Mouse (Mus musculus): Measurements from ENCODE around the gene S100a8. TPM values are rescaled to one million over a fixed set of nuclear protein-coding genes. Genes with fewer than 3 reads are reported as not detected.

The S100a8 gene
- polyA plus RNA-seq, 1 experiment from 2014 or later: 22.3 TPM

DNA sequence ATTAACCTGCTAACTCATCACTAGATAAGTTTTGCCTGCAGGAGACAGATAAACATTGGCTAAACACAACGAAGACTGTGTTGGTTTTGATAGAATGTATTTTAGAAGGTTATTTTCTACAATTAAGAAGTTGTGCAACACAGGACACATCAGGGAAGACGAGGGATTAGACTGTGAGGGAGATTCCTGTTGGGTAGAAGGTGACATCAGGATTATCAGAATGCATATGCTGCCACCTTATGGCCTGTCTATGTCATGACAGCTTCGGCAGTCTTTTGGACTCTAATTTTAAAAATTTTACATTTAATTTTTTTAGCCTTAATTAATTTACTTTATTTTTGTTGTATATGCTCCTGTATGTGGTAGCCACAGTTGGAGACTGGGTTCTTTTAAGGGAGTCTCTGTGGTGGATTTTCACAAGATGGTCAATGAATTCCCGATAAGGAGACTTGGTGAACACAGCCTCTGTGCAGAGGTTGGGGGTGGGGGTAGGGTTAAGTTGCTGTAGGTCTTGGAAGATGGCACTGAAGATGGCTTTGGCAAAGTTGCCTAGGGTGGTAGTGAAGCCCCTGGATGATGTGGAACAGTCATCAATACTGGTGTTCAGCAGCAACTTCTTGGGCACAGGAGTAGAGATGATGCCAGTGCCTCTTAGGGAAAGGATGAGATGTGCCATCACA, 39.9 kb downstream of the S100a8 start:
- 21% methylated on average over 4 of the region's 4 CpGs for WGBS
- Histone ChIP-seq H3K9me3 (replicated peaks; ENCODE audit: control insufficient read depth, low read length) (no peaks in the 10 kb centered on the region; the same call in 1 of the 2 replicates), H3K36me3 (ENCODE audit: control insufficient read depth, insufficient read depth) (no peaks in the 10 kb centered on the region), H3K27ac (ENCODE audit: low read length) (no peak overlapping the region), H3K4me2 (ENCODE audit: low read depth, low read length) (no peak overlapping the region), H3K9ac (ENCODE audit: low read length) (no peak overlapping the region), H3K4me3 (ENCODE audit: low read length) (no peak overlapping the region), H3K27me3 (ENCODE audit: control insufficient read depth, insufficient read depth, low read length) (no peaks in the 10 kb centered on the region), H3K4me1 (ENCODE audit: control insufficient read depth, insufficient read depth, low read length) (no peaks in the 10 kb centered on the region)
- no peak for ATAC-seq (replicated peaks; ENCODE audit: extremely low read depth, insufficient read depth, low FRiP score)

DNA sequence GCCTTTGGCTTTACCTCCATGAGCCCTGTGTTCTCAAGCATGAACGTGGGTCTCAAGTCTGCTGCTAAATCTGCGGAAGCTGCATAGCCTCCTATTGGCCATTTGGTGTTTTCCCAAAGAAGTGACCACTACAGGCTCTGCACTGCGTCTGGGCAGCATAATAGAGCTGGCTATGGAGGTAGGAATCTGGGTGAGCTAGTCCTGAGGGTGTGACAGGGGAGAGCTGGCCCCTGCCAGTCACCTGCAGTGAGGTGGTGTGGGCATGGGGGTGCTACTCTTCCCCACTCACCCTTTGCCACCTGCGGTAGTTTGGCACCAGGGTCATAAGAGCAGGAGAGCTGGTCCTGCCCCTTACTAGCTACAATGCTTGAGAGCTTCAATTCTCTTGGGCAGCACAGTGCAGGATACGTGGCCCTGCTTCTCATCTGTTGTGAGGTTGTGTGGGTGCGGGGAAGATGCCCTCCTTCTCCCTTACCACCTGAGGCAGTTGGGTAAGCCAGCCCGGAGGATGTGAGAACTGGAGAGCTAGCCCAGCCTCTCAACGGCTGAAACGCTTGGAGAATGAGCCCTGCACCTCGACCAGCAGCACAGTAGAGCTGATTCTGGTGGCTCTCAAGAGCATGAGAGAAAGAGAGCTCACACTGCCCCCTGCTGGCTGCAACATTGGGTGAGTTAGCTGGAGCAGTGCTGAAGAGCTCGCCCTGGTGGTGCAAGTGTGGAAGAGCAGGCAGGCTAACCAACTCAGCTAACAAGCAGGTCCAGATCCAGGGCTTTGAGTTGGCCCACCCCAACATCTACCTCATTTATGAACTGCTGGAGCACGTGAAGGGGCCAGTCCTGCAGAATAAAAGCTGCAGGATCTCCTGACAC, 41.0 kb downstream of the S100a8 start:
- no peaks in the 10 kb centered on the region for H3K27me3 ChIP-seq (ENCODE audit: control insufficient read depth, insufficient read depth, low read length)
- no peaks in the 10 kb centered on the region for H3K4me1 ChIP-seq (ENCODE audit: control insufficient read depth, insufficient read depth, low read length)
- no peak overlapping the region for H3K4me2 ChIP-seq (ENCODE audit: low read depth, low read length)
- H3K9ac ChIP-seq (ENCODE audit: low read length): no peak overlapping the region
- no peak for ATAC-seq (replicated peaks; ENCODE audit: extremely low read depth, insufficient read depth, low FRiP score)
- no peaks in the 10 kb centered on the region; the same call in 1 of the 2 replicates for H3K9me3 ChIP-seq (replicated peaks; ENCODE audit: control insufficient read depth, low read length)
- H3K4me3 ChIP-seq (ENCODE audit: low read length): no peak overlapping the region
- no peaks in the 10 kb centered on the region for H3K36me3 ChIP-seq (ENCODE audit: control insufficient read depth, insufficient read depth)
- 42% methylated on average over 12 of the region's 12 CpGs for WGBS
- no peak overlapping the region for H3K27ac ChIP-seq (ENCODE audit: low read length)

Other genes starting within 250 kb of the S100a8 start
- 18.4 and 19.8 TPM in 2 replicates for gene Ints3, start 235.4 kb upstream of the S100a8 start, polyA plus RNA-seq (2015; fragmentation: Nextera tagmentation; extraction: Ambion mirVana)
- 11.3 and 13.0 TPM in 2 replicates for gene Npr1, start 203.1 kb upstream of the S100a8 start, polyA plus RNA-seq (2015; fragmentation: Nextera tagmentation; extraction: Ambion mirVana)
- gene Ilf2, start 192.9 kb upstream of the S100a8 start, polyA plus RNA-seq (2015; fragmentation: Nextera tagmentation; extraction: Ambion mirVana): 103 and 104 TPM in 2 replicates
- gene Snapin, start 177.9 kb upstream of the S100a8 start, polyA plus RNA-seq (2015; fragmentation: Nextera tagmentation; extraction: Ambion mirVana): 76.1 and 88.9 TPM in 2 replicates
- gene Chtop, start 159.5 kb upstream of the S100a8 start, polyA plus RNA-seq (2015; fragmentation: Nextera tagmentation; extraction: Ambion mirVana): 95.6 and 98.2 TPM in 2 replicates
- gene S100a1, start 154.6 kb upstream of the S100a8 start, polyA plus RNA-seq (2015; fragmentation: Nextera tagmentation; extraction: Ambion mirVana): 348 and 352 TPM in 2 replicates
- gene S100a13, start 154.5 kb upstream of the S100a8 start, polyA plus RNA-seq (2015; fragmentation: Nextera tagmentation; extraction: Ambion mirVana): 84.4 and 88.6 TPM in 2 replicates
- gene S100a14, start 142.1 kb upstream of the S100a8 start, polyA plus RNA-seq (2015; fragmentation: Nextera tagmentation; extraction: Ambion mirVana): 5.7 and 7.3 TPM in 2 replicates
- gene S100a16, start 131.7 kb upstream of the S100a8 start, polyA plus RNA-seq (2015; fragmentation: Nextera tagmentation; extraction: Ambion mirVana): 96.5 and 110 TPM in 2 replicates
- gene S100a3, start 108.4 kb upstream of the S100a8 start, polyA plus RNA-seq (2015; fragmentation: Nextera tagmentation; extraction: Ambion mirVana): 1.4 and 3.8 TPM in 2 replicates
- gene S100a2, start 78.7 kb upstream of the S100a8 start, polyA plus RNA-seq (2015; fragmentation: Nextera tagmentation; extraction: Ambion mirVana): not detected in 2 replicates
- not detected in 2 replicates for gene Gm42674, start 67.1 kb upstream of the S100a8 start, polyA plus RNA-seq (2015; fragmentation: Nextera tagmentation; extraction: Ambion mirVana)
- gene S100a4, start 65.2 kb upstream of the S100a8 start, polyA plus RNA-seq (2015; fragmentation: Nextera tagmentation; extraction: Ambion mirVana): 5.8 and 11.8 TPM in 2 replicates
- not detected in 2 replicates for gene S100a5, start 60.5 kb upstream of the S100a8 start, polyA plus RNA-seq (2015; fragmentation: Nextera tagmentation; extraction: Ambion mirVana)
- gene S100a6, start 56.1 kb upstream of the S100a8 start, polyA plus RNA-seq (2015; fragmentation: Nextera tagmentation; extraction: Ambion mirVana): 56.9 and 61.6 TPM in 2 replicates
- gene S100a7a, start 15.0 kb upstream of the S100a8 start, polyA plus RNA-seq (2015; fragmentation: Nextera tagmentation; extraction: Ambion mirVana): 0.14 TPM in 1 of 2 replicates, not detected in the other
- gene S100a9, start 26.7 kb downstream of the S100a8 start, polyA plus RNA-seq (2015; fragmentation: Nextera tagmentation; extraction: Ambion mirVana): 11.5 and 16.9 TPM in 2 replicates
- not detected in 2 replicates for gene Pglyrp4, start 57.9 kb downstream of the S100a8 start, polyA plus RNA-seq (2015; fragmentation: Nextera tagmentation; extraction: Ambion mirVana)
- gene Gm5849, start 108.9 kb downstream of the S100a8 start, polyA plus RNA-seq (2015; fragmentation: Nextera tagmentation; extraction: Ambion mirVana): not detected in 2 replicates

All from heart, embryonic 16.5 days (tissue).